Mouse (Mus musculus) cerebellum, adult 8-10 months (tissue): Measurements from ENCODE around the gene Cd37.
"Not testable (repeated sequence)": the region's sequence is repeated elsewhere in the genome, so short reads cannot be mapped to it uniquely, and the experiment has no call there.

Experiments used
- DNase-seq: peaks from one replicate; pipeline ENCODE4 v3.0.0; 2022

Cd37 gene

DNA sequence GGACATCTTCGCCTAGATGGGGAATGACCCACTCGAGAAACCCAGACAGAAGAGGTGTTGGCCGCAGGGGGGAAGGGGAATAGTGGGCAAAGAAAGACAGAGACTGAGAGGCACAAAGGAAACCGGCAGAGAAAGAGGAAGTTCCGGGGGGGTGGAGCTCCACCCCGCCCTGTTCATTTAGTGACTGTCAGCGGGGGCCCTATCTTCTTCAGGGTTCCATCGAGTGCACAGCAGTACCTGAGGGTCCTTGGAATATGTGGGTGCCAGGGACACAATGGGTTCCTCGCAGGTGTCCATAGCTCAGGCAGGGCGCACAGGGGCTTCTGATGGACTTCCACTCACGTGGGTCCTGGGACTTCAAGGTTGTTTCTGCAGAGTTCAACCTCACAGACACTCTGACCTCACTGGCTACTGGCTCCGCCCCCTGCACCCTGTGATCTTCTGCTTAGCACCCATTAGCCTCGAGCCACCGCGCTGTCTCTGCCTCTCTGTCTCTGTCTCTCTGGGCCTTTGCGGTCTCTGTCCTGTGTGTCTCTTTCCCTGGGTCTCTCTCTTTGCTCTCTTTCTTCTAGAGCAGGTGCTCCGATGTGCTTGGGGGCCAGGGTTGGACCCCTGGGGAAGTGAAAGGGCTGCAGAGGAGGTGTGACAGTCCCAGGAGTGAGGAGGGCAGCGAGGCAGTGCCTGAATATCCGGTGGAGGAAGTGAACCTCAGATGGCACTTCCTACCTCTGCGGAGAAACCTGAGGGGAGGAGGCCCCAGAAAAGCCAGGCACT is at the start of gene Cd37:
Gene Cd37, minus strand, starts transcription at position 393 of the 774 bp plus-strand sequence.
- DNase-seq: no peak

GRCm38 (mm10) chr7:45286486-45286885 is 47.6 kb upstream of the Cd37 start:
- no peak for DNase-seq

- DNase-seq: peak; percentile 75
Measured at GRCm38 (mm10) chr7:45277136-45277760, 38.3 kb upstream of the Cd37 start, which contains the start of gene Slc6a21. Gene Slc6a21 (plus strand): TSS chr7:45277513.

DNA sequence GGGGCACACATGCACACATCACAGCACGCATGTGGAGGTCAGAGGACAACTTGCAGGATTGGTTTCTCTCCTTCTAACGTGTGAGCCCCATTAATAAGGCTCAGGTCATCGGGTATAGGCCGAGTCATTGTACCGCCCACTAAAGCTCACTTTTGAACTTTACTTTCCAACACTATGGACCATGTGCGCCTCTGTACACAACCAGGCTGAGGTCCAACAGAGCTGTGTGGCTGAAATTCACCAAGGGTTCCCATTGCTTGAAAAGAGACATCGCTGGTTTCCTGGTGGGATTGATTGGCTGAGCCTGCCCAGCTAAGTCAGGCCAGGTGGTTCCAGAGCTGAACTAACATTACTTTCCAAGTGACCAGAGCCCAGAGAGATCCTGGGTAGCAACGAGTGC is 34.8 kb upstream of the Cd37 start:
- DNase-seq: no peak

GRCm38 (mm10) chr7:45272786-45273412 is 34.0 kb upstream of the Cd37 start:
- no peak for DNase-seq

GRCm38 (mm10) chr7:45265518-45265917 is 26.6 kb upstream of the Cd37 start:
- DNase-seq: no peak

GRCm38 (mm10) chr7:45264348-45264747 is 25.4 kb upstream of the Cd37 start:
- DNase-seq: no peak

GRCm38 (mm10) chr7:45263006-45263607 is 24.2 kb upstream of the Cd37 start:
- no peak for DNase-seq

DNA sequence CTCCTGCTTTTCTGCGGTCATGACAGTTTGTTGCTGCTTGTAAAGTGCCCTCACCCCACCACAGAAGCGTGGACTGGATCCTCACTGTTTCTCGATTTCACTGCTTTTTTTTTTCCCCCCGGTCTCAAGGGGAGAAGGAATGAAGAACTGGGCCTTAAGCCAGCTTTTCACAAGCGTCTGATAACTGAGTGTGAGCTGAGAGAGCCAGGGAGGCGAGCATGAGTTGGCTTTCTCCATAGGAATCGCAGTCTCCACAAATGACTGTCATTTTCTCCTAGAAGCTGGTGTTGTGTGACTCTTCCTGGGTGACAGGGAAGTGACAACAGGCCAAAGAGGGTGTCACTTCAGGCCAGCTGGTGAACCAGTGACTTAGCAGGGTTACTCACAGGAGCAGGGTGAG is 23.4 kb upstream of the Cd37 start:
- no peak for DNase-seq

DNA sequence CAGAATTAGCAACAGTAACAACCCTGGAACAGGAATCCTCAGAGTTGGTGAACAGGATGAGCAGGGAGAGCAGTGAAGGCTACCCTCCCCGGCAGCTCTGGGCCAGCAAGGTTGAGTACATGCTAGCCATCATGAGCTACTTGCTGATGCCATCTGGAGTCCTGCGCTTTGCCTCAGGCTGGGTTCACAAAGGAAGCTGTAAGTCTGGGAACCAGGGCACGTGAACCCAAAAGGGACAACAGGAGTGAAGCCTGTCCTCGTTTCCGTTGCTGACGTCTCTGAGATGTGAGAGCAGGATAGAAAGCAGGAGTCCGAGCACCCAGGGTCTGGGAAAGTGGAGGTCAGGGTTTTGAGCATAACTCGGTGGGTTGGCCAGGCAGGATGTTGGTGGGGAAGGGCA is 20.4 kb upstream of the Cd37 start:
- no peak for DNase-seq

DNA sequence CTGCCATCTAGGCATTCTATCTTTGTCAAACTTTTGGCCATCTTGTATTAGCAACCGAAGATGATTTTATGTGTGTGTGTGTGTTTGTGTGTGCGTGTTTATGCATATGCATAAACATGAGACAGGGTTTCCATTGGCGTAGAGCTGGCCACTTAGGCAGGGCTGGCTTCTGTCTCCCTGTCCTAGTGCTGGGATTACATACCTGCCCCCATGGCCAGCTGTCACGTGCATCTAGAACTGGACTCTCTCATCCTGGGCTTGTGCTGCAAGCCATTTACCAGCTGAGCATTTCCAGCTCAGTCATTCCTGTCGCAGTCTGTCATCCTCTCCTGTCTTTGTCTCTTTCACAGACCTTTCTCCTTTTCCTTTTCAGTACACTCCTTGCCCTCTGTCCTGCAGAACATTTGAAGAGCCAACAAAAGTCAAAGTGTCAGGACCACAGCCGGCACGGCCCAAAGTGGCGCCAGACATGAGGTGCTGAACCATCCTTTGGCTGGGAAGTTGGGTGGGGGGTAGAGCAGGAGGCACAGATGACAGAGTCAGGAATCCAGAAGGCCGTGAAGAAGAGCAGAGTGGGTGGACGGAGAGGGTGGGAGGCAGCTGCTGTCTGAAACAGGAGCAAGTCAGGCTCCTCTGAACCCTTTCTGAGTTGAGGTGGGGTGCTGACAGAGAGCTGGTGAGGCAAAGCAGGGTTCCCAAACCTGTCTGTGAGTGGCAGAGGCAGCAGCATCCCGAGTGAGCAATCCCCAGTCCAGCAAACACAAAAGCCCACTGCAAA is 18.3 kb upstream of the Cd37 start:
- no peak for DNase-seq

- DNase-seq: not testable (repeated sequence)
Measured at GRCm38 (mm10) chr7:45255822-45256221, 16.9 kb upstream of the Cd37 start.

DNA sequence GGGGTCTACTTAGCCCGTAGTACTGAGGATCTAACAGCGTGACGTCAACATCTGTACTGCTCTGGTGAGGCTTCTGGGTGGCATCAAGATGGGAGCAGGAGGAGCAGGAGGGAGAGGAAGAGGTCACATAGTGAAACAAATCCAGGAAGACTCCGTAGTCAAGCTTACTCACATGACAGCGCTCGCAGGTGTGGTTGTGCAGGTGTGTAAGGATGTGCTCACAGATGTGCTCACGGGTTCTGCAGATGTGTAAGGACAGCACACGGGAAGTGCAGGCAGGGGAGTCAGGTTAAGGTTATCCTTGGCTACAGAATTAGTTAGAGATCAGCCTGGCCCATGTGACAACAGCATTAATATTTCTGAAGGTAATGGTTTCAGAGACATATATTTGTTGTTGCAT is 14.9 kb upstream of the Cd37 start:
- DNase-seq: no peak

DNA sequence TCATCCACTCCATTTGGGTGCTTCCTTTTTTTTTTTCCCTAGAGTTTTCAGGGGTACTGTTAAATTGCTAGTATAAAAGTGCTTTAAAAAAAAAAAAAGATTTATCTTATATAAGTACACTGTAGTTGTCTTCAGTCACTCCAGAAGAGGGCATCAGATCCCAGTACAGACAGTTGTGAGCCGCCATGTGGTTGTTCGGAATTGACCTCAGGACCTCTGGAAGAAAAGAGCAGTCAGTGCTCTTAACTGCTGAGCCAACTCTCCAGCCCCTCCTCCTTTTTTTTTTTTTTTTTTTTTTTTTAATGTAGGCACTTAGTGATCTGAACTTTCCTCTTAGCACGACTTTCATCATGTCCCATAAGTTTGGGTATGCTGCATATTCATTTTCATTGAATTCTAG is 8.8 kb upstream of the Cd37 start:
- DNase-seq: no peak

DNA sequence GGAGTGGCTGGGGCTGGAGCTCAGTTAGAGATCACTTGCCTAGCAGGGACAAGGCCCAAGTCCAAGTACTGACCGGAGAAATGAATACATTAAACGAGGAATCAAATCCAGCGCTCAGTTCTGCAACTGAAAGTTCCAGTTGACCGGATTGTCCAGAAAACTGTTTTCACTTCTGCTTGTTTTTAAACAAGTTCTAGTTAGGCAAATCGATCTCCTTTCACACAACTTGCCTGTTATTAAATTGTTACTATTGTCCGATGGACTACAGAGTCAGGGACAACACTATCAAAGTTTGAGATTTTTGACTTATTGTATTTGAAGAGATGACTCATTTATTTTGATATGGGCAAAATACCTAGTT is 2.5 kb upstream of the Cd37 start:
- no peak for DNase-seq

- no peak for DNase-seq
Measured at GRCm38 (mm10) chr7:45240633-45241388, 1.9 kb upstream of the Cd37 start, which contains the start of gene Slc6a16. Gene Slc6a16 (plus strand): TSS chr7:45241085.

DNA sequence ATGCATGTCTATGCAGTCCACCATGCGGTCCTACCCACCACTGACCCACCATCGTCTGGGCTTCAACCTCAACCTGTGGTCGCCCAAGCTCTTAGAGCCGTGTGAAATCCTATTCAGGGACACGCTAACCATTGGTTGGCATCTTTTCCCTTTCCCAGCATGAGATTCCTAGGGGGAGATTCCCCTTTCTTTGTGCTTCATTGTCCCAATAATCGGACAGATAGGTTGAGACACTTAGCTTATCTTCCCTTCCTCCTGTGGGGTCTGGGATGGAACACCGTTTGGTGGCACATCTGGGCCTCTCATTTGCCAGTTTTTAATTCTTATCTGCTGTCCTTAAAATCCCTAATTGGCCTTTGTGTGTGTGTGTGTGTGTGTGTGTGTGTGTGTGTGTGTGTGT is 1.2 kb upstream of the Cd37 start:
- DNase-seq: no peak

GRCm38 (mm10) chr7:45237747-45238699 is 892 bp downstream of the Cd37 start:
- no peak for DNase-seq

DNA sequence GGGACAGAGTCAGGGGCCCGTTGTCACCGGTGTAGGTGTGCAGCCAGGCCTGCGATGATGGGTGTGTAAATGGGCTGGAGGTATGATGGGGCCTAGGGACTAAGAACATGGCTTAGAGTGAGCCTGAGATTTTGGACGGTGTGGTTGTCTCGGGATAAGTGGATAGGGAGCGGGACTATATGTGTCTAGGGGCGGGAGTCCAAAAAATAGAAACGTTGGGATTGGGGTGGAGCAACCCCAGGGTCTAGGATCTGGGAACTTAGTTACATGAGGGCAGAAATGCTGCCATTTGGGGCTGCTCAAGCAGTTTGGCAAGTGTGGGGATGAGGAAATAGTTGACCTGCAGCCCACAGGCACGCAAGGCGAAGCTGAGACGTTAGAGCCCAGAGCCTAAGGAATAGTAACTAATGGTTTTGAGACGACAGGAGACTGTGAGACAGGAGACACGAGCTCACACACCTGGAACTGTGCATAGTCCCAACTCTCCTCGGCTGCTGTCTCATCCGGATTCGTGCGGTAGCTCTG is 3.2 kb downstream of the Cd37 start:
- no peak for DNase-seq

GRCm38 (mm10) chr7:45234922-45235571 is 3.9 kb downstream of the Cd37 start:
- DNase-seq: no peak
